In genomic region chr12:14204491-14204890, GRCm38 (mm10) we compare ENCODE assay signal across 23 mouse cellular contexts. TPM values are rescaled to one million over a fixed set of nuclear protein-coding genes. Genes with fewer than 3 reads are reported as not detected.
DNase-seq lines count a peak whose midpoint lies in the region; ATAC-seq lines count a peak whose summit lies in the region.
"Had no signal": no experiment of that assay in that cellular context is flagged by ENCODE, and none has a peak within 500 bp of the region (broad histone marks: within the 10 kb centered on the region; RNA-seq: fewer than 3 reads in every experiment).

No protein-coding gene starts in this region.

- H3K27ac ChIP-seq in midbrain, embryonic 14.5 days (replicated peaks; ENCODE audit: low read depth, low read length), result no peak overlapping the region
- H3K27ac ChIP-seq in midbrain, embryonic 10.5 days (replicated peaks), result no peak overlapping the region
- no peak overlapping the region for H3K27ac ChIP-seq in neural tube, embryonic 13.5 days (replicated peaks)
- no peak overlapping the region for H3K27ac ChIP-seq in neural tube, embryonic 15.5 days (replicated peaks)
- H3K27ac ChIP-seq: embryonic facial prominence, embryonic 13.5 days; embryonic facial prominence, embryonic 15.5 days; forebrain, embryonic 10.5 days; forebrain, embryonic 12.5 days had no signal

- H3K9ac ChIP-seq in midbrain, embryonic 14.5 days (replicated peaks; ENCODE audit: low read length), result no peak overlapping the region
- no peak overlapping the region for H3K9ac ChIP-seq in neural tube, embryonic 13.5 days
- H3K9ac ChIP-seq in neural tube, embryonic 15.5 days (replicated peaks), result no peak overlapping the region
- H3K9ac ChIP-seq: embryonic facial prominence, embryonic 13.5 days; embryonic facial prominence, embryonic 15.5 days; forebrain, embryonic 12.5 days had no signal

- H3K4me3 ChIP-seq in midbrain, embryonic 14.5 days (replicated peaks; ENCODE audit: low read depth, low read length), result no peak overlapping the region
- no peak overlapping the region for H3K4me3 ChIP-seq in midbrain, embryonic 10.5 days
- no peak overlapping the region for H3K4me3 ChIP-seq in neural tube, embryonic 13.5 days
- H3K4me3 ChIP-seq in neural tube, embryonic 15.5 days (replicated peaks), result no peak overlapping the region
- H3K4me3 ChIP-seq: embryonic facial prominence, embryonic 13.5 days; embryonic facial prominence, embryonic 15.5 days; erythroblast, embryonic 14.5 days; forebrain, embryonic 10.5 days; forebrain, embryonic 12.5 days had no signal

- 89% methylated on average over 1 of the region's 1 CpGs for WGBS in midbrain, embryonic 14.5 days
- 78% methylated on average over 1 of the region's 1 CpGs for WGBS in midbrain, embryonic 10.5 days
- 73% methylated on average over 1 of the region's 1 CpGs for WGBS in neural tube, embryonic 13.5 days
- 46% methylated on average over 1 of the region's 1 CpGs for WGBS in neural tube, embryonic 15.5 days

- no peak for ATAC-seq in midbrain, embryonic 14.5 days (ENCODE audit: low FRiP score, low TSS enrichment)
- ATAC-seq in neural tube, embryonic 13.5 days (ENCODE audit: low read depth), result peak; percentile 63; the same call in 1 of the 2 replicates
- ATAC-seq in neural tube, embryonic 15.5 days (ENCODE audit: low FRiP score), result no peak
- ATAC-seq: forebrain, embryonic 14.5 days had no signal

- H3K4me1 ChIP-seq in midbrain, embryonic 14.5 days (ENCODE audit: control insufficient read depth, insufficient read depth, low read length), result no peaks in the 10 kb centered on the region
- no peaks in the 10 kb centered on the region for H3K4me1 ChIP-seq in midbrain, embryonic 10.5 days
- no peaks in the 10 kb centered on the region for H3K4me1 ChIP-seq in neural tube, embryonic 13.5 days (replicated peaks)
- no peaks in the 10 kb centered on the region for H3K4me1 ChIP-seq in neural tube, embryonic 15.5 days
- H3K4me1 ChIP-seq: embryonic facial prominence, embryonic 13.5 days; embryonic facial prominence, embryonic 15.5 days; forebrain, embryonic 10.5 days; forebrain, embryonic 12.5 days had no signal

- peak; percentile 11 for DNase-seq in midbrain, embryonic 14.5 days
- no peak for DNase-seq in midbrain, embryonic 10.5 days (ENCODE audit: low spot score)
- DNase-seq in retina, embryonic 14.5 days (ENCODE audit: low spot score), result peak; percentile 13
- DNase-seq in retina, postnatal 1 day, result no peak
- no peak for DNase-seq in layer of hippocampus, adult 9-10 months (ENCODE audit: low spot score)
- DNase-seq: adrenal gland, adult 2 months; adrenal gland, postnatal 10 days; adrenal gland, postnatal 25 days; cerebellum, adult 11 months; cerebellum, adult 18-20 months; cerebellum, adult 8-10 months; cerebellum, adult 9-11 months; cerebellum, postnatal 14 days; cerebellum, postnatal 36 days; embryo, embryonic 11 days had no signal

- no peak overlapping the region for H3K4me2 ChIP-seq in midbrain, embryonic 14.5 days (ENCODE audit: low read length)
- H3K4me2 ChIP-seq in neural tube, embryonic 13.5 days, result no peak overlapping the region
- H3K4me2 ChIP-seq in neural tube, embryonic 15.5 days, result no peak overlapping the region
- H3K4me2 ChIP-seq: embryonic facial prominence, embryonic 13.5 days; embryonic facial prominence, embryonic 15.5 days; forebrain, embryonic 12.5 days had no signal

- no peaks in the 10 kb centered on the region for H3K27me3 ChIP-seq in midbrain, embryonic 14.5 days (ENCODE audit: control insufficient read depth, insufficient read depth, low read length)
- H3K27me3 ChIP-seq in midbrain, embryonic 10.5 days (ENCODE audit: low read depth, poor library complexity, severe bottlenecking), result no peaks in the 10 kb centered on the region
- H3K27me3 ChIP-seq in neural tube, embryonic 13.5 days, result no peaks in the 10 kb centered on the region
- no peaks in the 10 kb centered on the region for H3K27me3 ChIP-seq in neural tube, embryonic 15.5 days (replicated peaks)
- H3K27me3 ChIP-seq: embryonic facial prominence, embryonic 13.5 days; embryonic facial prominence, embryonic 15.5 days; forebrain, embryonic 12.5 days had no signal

- no peaks in the 10 kb centered on the region for H3K9me3 ChIP-seq in midbrain, embryonic 14.5 days (ENCODE audit: control insufficient read depth, low read length)
- no peaks in the 10 kb centered on the region for H3K9me3 ChIP-seq in midbrain, embryonic 10.5 days (replicated peaks)
- no peaks in the 10 kb centered on the region for H3K9me3 ChIP-seq in neural tube, embryonic 13.5 days
- no peaks in the 10 kb centered on the region for H3K9me3 ChIP-seq in neural tube, embryonic 15.5 days (replicated peaks)
- H3K9me3 ChIP-seq: embryonic facial prominence, embryonic 13.5 days; embryonic facial prominence, embryonic 15.5 days; forebrain, embryonic 10.5 days; forebrain, embryonic 12.5 days had no signal

- H3K36me3 ChIP-seq in midbrain, embryonic 14.5 days (ENCODE audit: control insufficient read depth, insufficient read depth, low read length), result no peaks in the 10 kb centered on the region
- no peaks in the 10 kb centered on the region for H3K36me3 ChIP-seq in midbrain, embryonic 10.5 days
- no peaks in the 10 kb centered on the region for H3K36me3 ChIP-seq in neural tube, embryonic 13.5 days
- no peaks in the 10 kb centered on the region for H3K36me3 ChIP-seq in neural tube, embryonic 15.5 days
- H3K36me3 ChIP-seq: embryonic facial prominence, embryonic 13.5 days; embryonic facial prominence, embryonic 15.5 days; forebrain, embryonic 10.5 days; forebrain, embryonic 12.5 days had no signal

RNA-seq across cellular contexts. Expression of gene Fam84a, which starts 52.6 kb away (rescaled TPM):
- 66.5 and 74.1 TPM in 2 replicates for polyA plus RNA-seq in midbrain, embryonic 14.5 days (2014; fragmentation: Nextera tagmentation; extraction: Ambion mirVana)
- polyA plus RNA-seq in midbrain, embryonic 10.5 days (2016; fragmentation: Nextera tagmentation; extraction: Ambion mirVana), result 11.7 and 21.2 TPM in 2 replicates
- polyA plus RNA-seq in neural tube, embryonic 13.5 days (2015; fragmentation: Nextera tagmentation; extraction: Ambion mirVana), result 57.1 and 57.5 TPM in 2 replicates
- polyA plus RNA-seq in neural tube, embryonic 15.5 days (2015; fragmentation: Nextera tagmentation; extraction: Ambion mirVana), result 45.6 and 57.8 TPM in 2 replicates
- polyA plus RNA-seq: erythroblast, embryonic 14.5 days had no signal

Comparison
In these comparisons a context has a peak if more than half of its experiments do, and no peak if none do; other contexts are left out.
1. DNase-seq: peak in midbrain, embryonic 14.5 days (single experiment) and retina, embryonic 14.5 days (single experiment); none in midbrain, embryonic 10.5 days (single experiment), retina, postnatal 1 day (single experiment) and layer of hippocampus, adult 9-10 months (single experiment).